Mouse (Mus musculus): Measurements from ENCODE around the gene Trim42. TPM values are rescaled to one million over a fixed set of nuclear protein-coding genes. Genes with fewer than 3 reads are reported as not detected.

Gene Trim42
- not detected for total RNA-seq (2022)

- no peak for DNase-seq (ENCODE audit: low spot score)
Observed at GRCm38 (mm10) chr9:97369591-97369990, at the start of gene Trim42. Trim42 (minus strand) TSS chr9:97369958.

GRCm38 (mm10) chr9:97414876-97415668, 45.3 kb upstream of the Trim42 start:
- DNase-seq (ENCODE audit: low spot score) = no peak

GRCm38 (mm10) chr9:97408142-97408541, 38.4 kb upstream of the Trim42 start:
- DNase-seq (ENCODE audit: low spot score) = no peak

- DNase-seq (ENCODE audit: low spot score) = no peak
Observed at GRCm38 (mm10) chr9:97356441-97356840, 13.3 kb downstream of the Trim42 start.

GRCm38 (mm10) chr9:97344767-97345297, 24.9 kb downstream of the Trim42 start:
- DNase-seq (ENCODE audit: low spot score) = no peak

- no peak for DNase-seq (ENCODE audit: low spot score)
Observed at GRCm38 (mm10) chr9:97341772-97342171, 28.0 kb downstream of the Trim42 start.

- DNase-seq (ENCODE audit: low spot score) = no peak
Observed at GRCm38 (mm10) chr9:97322846-97323245, 46.9 kb downstream of the Trim42 start.

GRCm38 (mm10) chr9:97322120-97322519, 47.6 kb downstream of the Trim42 start:
- no peak for DNase-seq (ENCODE audit: low spot score)

- DNase-seq (ENCODE audit: low spot score) = no peak
Observed at GRCm38 (mm10) chr9:97315421-97316055, 54.2 kb downstream of the Trim42 start.

GRCm38 (mm10) chr9:97311614-97312013, 58.1 kb downstream of the Trim42 start:
- no peak for DNase-seq (ENCODE audit: low spot score)

GRCm38 (mm10) chr9:97309509-97310053, 60.2 kb downstream of the Trim42 start:
- DNase-seq (ENCODE audit: low spot score) = no peak

- DNase-seq (ENCODE audit: low spot score) = no peak
Observed at GRCm38 (mm10) chr9:97307705-97308485, 61.9 kb downstream of the Trim42 start.

Measured in heart, adult 8-10 months (tissue).